Mouse (Mus musculus) heart, embryonic 14.5 days (tissue): ENCODE results near the gene Ifit1bl2. TPM values are rescaled to one million over a fixed set of nuclear protein-coding genes. Genes with fewer than 3 reads are reported as not detected.

Experiments
- ATAC-seq: fragments of 200-750 bp; cut with Nextera tagmentation; 2 replicates; pipeline ENCODE4 v1.8.0; 2017; ENCODE audit warnings: low read depth, moderate TSS enrichment; ENCODE audit not compliant: insufficient number of reproducible peaks, insufficient read depth, low FRiP score
- H3K27ac ChIP-seq, 2 experiments: fragments of 200-500 bp in 1 of 2; fragments of 300-500 bp in 1 of 2; sonication (generic) in 1 of 2; replicated peaks in 1 of 2; 2 replicates each; pipeline ENCODE4 v1.5.1; 2012 to 2014; ENCODE audit warnings: low read depth in 2 of 2, low read length in 2 of 2, control low read depth in 1 of 2, mild to moderate bottlenecking in 1 of 2, mixed read lengths in 1 of 2; ENCODE audit not compliant: control insufficient read depth in 1 of 2, insufficient read depth in 1 of 2
- H3K27me3 ChIP-seq: fragments of 300-500 bp; sonication (generic); 2 replicates; pipeline ENCODE4 v1.6.1; 2014; ENCODE audit warnings: mild to moderate bottlenecking, low read length, control low read depth; ENCODE audit not compliant: control insufficient read depth, insufficient read depth
- H3K36me3 ChIP-seq: fragments of 300-500 bp; sonication (generic); 2 replicates; pipeline ENCODE4 v1.6.1; 2014; ENCODE audit warnings: mild to moderate bottlenecking, control low read depth, low read length, mixed read lengths; ENCODE audit not compliant: control insufficient read depth, insufficient read depth
- H3K4me1 ChIP-seq, 2 experiments: fragments of 200-500 bp in 1 of 2; fragments of 300-500 bp in 1 of 2; sonication (generic) in 1 of 2; 2 replicates each; pipeline ENCODE4 v1.6.1; 2012 to 2014; ENCODE audit warnings: low read length in 2 of 2, control low read depth in 1 of 2, mixed read lengths in 1 of 2; ENCODE audit not compliant: control insufficient read depth in 2 of 2, insufficient read depth in 2 of 2
- H3K4me2 ChIP-seq: fragments of 300-500 bp; sonication (generic); 2 replicates; pipeline ENCODE4 v1.6.1; 2014; ENCODE audit warnings: mild to moderate bottlenecking, low read length
- H3K4me3 ChIP-seq, 2 experiments: fragments of 200-500 bp in 1 of 2; fragments of 300-500 bp in 1 of 2; sonication (generic) in 1 of 2; 2 replicates each; pipeline ENCODE4 v1.5.1; 2012 to 2014; ENCODE audit warnings: low read length in 2 of 2, mild to moderate bottlenecking in 2 of 2, control low read depth in 1 of 2, low read depth in 1 of 2, moderate library complexity in 1 of 2; ENCODE audit not compliant: control insufficient read depth in 1 of 2, insufficient read depth in 1 of 2
- H3K9ac ChIP-seq: fragments of 300-500 bp; sonication (generic); 2 replicates; pipeline ENCODE4 v1.6.1; 2014; ENCODE audit warnings: mild to moderate bottlenecking, low read length
- H3K9me3 ChIP-seq: fragments of 300-500 bp; sonication (generic); 2 replicates; pipeline ENCODE4 v1.6.1; 2016; ENCODE audit warnings: low read length, control low read depth; ENCODE audit not compliant: control insufficient read depth
- WGBS: fragments of 180-500 bp; shearing (Covaris S2); extraction: QIAGEN DNeasy Blood & Tissue Kit; methylation state at CpG from one replicate; pipeline ENCODE4 v1.1.7; 2014; 5-methylcytosine and 5-hydroxymethylcytosine counted together
- polyA plus RNA-seq: library from polyadenylated mRNA; unstranded; fragments of >200 nt; fragmentation: Nextera tagmentation; extraction: Ambion mirVana; gene quantifications from 2 replicates; pipeline ENCODE4 v1.2.1, GENCODE M21; 2014

The Ifit1bl2 gene
- polyA plus RNA-seq, 1 experiment from 2014 or later = 1.0 TPM

- peaks cover 16% of the 10 kb centered on the region for H3K36me3 ChIP-seq
- H3K4me2 ChIP-seq = no peak overlapping the region
- no peak for ATAC-seq
- WGBS = 90% methylated on average over 5 of the region's 5 CpGs
- H3K4me3 ChIP-seq = no peak overlapping the region
- H3K27me3 ChIP-seq = no peaks in the 10 kb centered on the region
- H3K9ac ChIP-seq = no peak overlapping the region
- no peaks in the 10 kb centered on the region for H3K9me3 ChIP-seq
- H3K27ac ChIP-seq = no peak overlapping the region
- peaks cover 5 to 10% of the 10 kb centered on the region in 2 experiments; a peak in 2 of 4 replicates for H3K4me1 ChIP-seq
Measured at GRCm38 (mm10) chr19:34573650-34574049, 66.9 kb downstream of the Ifit1bl2 start.

- no peak overlapping the region for H3K4me3 ChIP-seq
- ATAC-seq = no peak
- WGBS = 93% methylated on average over 1 of the region's 1 CpGs
Measured at GRCm38 (mm10) chr19:34571080-34571479, 69.5 kb downstream of the Ifit1bl2 start.

GRCm38 (mm10) chr19:34569896-34570476 lies 70.6 kb downstream of the Ifit1bl2 start:
- Histone ChIP-seq H3K4me3 (no peak overlapping the region), H3K4me1 (peaks cover 5 to 10% of the 10 kb centered on the region in 2 experiments; a peak in 2 of 4 replicates), H3K27me3 (no peaks in the 10 kb centered on the region), H3K4me2 (no peak overlapping the region), H3K9ac (no peak overlapping the region), H3K36me3 (peaks cover 16% of the 10 kb centered on the region), H3K27ac (no peak overlapping the region), H3K9me3 (no peaks in the 10 kb centered on the region)
- 47% methylated on average over 4 of the region's 4 CpGs for WGBS
- ATAC-seq = no peak

More at GRCm38 (mm10) chr19:34571080-34571479, 69.5 kb downstream of the Ifit1bl2 start:
- Histone ChIP-seq H3K9ac (no peak overlapping the region), H3K4me2 (no peak overlapping the region), H3K4me1 (peaks cover 5 to 10% of the 10 kb centered on the region in 2 experiments; a peak in 2 of 4 replicates), H3K9me3 (no peaks in the 10 kb centered on the region), H3K27me3 (no peaks in the 10 kb centered on the region), H3K27ac (no peak overlapping the region), H3K36me3 (peaks cover 16% of the 10 kb centered on the region)

GRCm38 (mm10) chr19:34568988-34569895 lies 71.3 kb downstream of the Ifit1bl2 start:
- peaks cover 14% of the 10 kb centered on the region for H3K36me3 ChIP-seq
- no peaks in the 10 kb centered on the region for H3K9me3 ChIP-seq
- ATAC-seq = no peak
- H3K9ac ChIP-seq = no peak overlapping the region
- H3K4me1 ChIP-seq = peaks cover 5 to 10% of the 10 kb centered on the region in 2 experiments; a peak in 2 of 4 replicates
- no peak overlapping the region for H3K4me3 ChIP-seq
- no peak overlapping the region for H3K27ac ChIP-seq
- no peak overlapping the region for H3K4me2 ChIP-seq
- no peaks in the 10 kb centered on the region for H3K27me3 ChIP-seq
- 75% methylated on average over 7 of the region's 7 CpGs for WGBS

Other genes starting within 250 kb of the Ifit1bl2 start
- 4.1 and 4.2 TPM in 2 replicates for gene Ch25h, start 165.6 kb downstream of the Ifit1bl2 start, polyA plus RNA-seq
- 37.0 and 37.9 TPM in 2 replicates for gene Lipa, start 113.3 kb downstream of the Ifit1bl2 start, polyA plus RNA-seq
- 9.0 and 10.7 TPM in 2 replicates for gene Ifit2, start 90.0 kb downstream of the Ifit1bl2 start, polyA plus RNA-seq
- 1.2 and 1.7 TPM in 2 replicates for gene Ifit3, start 57.2 kb downstream of the Ifit1bl2 start, polyA plus RNA-seq
- gene Ifit1bl1, start 38.8 kb downstream of the Ifit1bl2 start, polyA plus RNA-seq = 2.3 and 2.6 TPM in 2 replicates
- gene Ifit3b, start 32.8 kb downstream of the Ifit1bl2 start, polyA plus RNA-seq = 0.30 and 0.54 TPM in 2 replicates
- 0.43 and 1.1 TPM in 2 replicates for gene Ifit1, start 128 bp upstream of the Ifit1bl2 start, polyA plus RNA-seq
- gene Slc16a12, start 106.5 kb upstream of the Ifit1bl2 start, polyA plus RNA-seq = 19.7 and 20.2 TPM in 2 replicates
- 17.5 and 19.4 TPM in 2 replicates for gene Pank1, start 238.7 kb upstream of the Ifit1bl2 start, polyA plus RNA-seq